ENCODE assay signal across 8 mouse cellular contexts in genomic region chr14:76244338-76245062, GRCm38 (mm10).
DNase-seq lines count a peak whose midpoint lies in the region; ATAC-seq and TF ChIP-seq lines count a peak whose summit lies in the region.

No protein-coding gene starts in this region.

- H3K27me3 ChIP-seq in kidney, postnatal 0 days (ENCODE audit: insufficient read depth, low read length): no peaks in the 10 kb centered on the region
- no peaks in the 10 kb centered on the region for H3K27me3 ChIP-seq in forebrain, embryonic 14.5 days (replicated peaks; ENCODE audit: control insufficient read depth, insufficient read depth, low read length)
- H3K27me3 ChIP-seq in liver, postnatal 0 days (ENCODE audit: insufficient read depth, low read length): no peaks in the 10 kb centered on the region

- no peak overlapping the region for H3K4me2 ChIP-seq in kidney, postnatal 0 days (ENCODE audit: low read length)
- peak overlapping the region; percentile 25; the same call in 1 of the 2 replicates for H3K4me2 ChIP-seq in forebrain, embryonic 14.5 days (ENCODE audit: low read length)
- H3K4me2 ChIP-seq in liver, postnatal 0 days (ENCODE audit: low read depth, low read length): peak overlapping the region; percentile 16; the same call in 1 of the 2 replicates

- no peak for TF ChIP-seq CTCF in kidney, postnatal 0 days (IDR thresholded peaks at IDR 0.05; ENCODE audit: low read depth)
- no peak for TF ChIP-seq CTCF in liver, postnatal 0 days (IDR thresholded peaks at IDR 0.05; ENCODE audit: low read depth)

- 45% methylated on average over 18 of the region's 18 CpGs for WGBS in kidney, postnatal 0 days
- 12% methylated on average over 18 of the region's 18 CpGs for WGBS in forebrain, embryonic 14.5 days
- WGBS in liver, postnatal 0 days (ENCODE audit: insufficient replicate concordance): 36% methylated on average over 18 of the region's 18 CpGs

- intact Hi-C loops in gastrocnemius, postnatal 14 days (cut with DNase I; ENCODE audit: low total_unique reads): no loop called here

- H3K9me3 ChIP-seq in kidney, postnatal 0 days (replicated peaks; ENCODE audit: low read length): no peaks in the 10 kb centered on the region
- H3K9me3 ChIP-seq in forebrain, embryonic 14.5 days (replicated peaks; ENCODE audit: control insufficient read depth, low read length): no peaks in the 10 kb centered on the region
- H3K9me3 ChIP-seq in liver, postnatal 0 days (ENCODE audit: low read length): no peaks in the 10 kb centered on the region

- TF ChIP-seq EP300 in liver, postnatal 0 days (IDR thresholded peaks at IDR 0.05; ENCODE audit: low read depth): peak; percentile 78

- peak overlapping the region; percentile 60; the same call in 1 of the 2 replicates for H3K27ac ChIP-seq in kidney, postnatal 0 days
- peak overlapping the region; percentile 34; the same call in 1 of the 2 replicates for H3K27ac ChIP-seq in forebrain, embryonic 14.5 days (ENCODE audit: low read depth, low read length)
- H3K27ac ChIP-seq in liver, postnatal 0 days (ENCODE audit: low read depth): peak overlapping the region; percentile 35; the same call in 1 of the 2 replicates

- peak; percentile 22; the same call in 1 of the 2 replicates for ATAC-seq in kidney, postnatal 0 days (replicated peaks; ENCODE audit: low FRiP score, low read depth)
- peak; percentile 80 for ATAC-seq in forebrain, embryonic 14.5 days
- peak; percentile 78 for ATAC-seq in liver, postnatal 0 days

- H3K4me3 ChIP-seq in kidney, postnatal 0 days (replicated peaks; ENCODE audit: low read depth, low read length): no peak overlapping the region
- no peak overlapping the region for H3K4me3 ChIP-seq in forebrain, embryonic 14.5 days (ENCODE audit: low read depth, low read length)
- H3K4me3 ChIP-seq in liver, postnatal 0 days (ENCODE audit: low read depth, low read length): no peak overlapping the region

- DNase-seq in kidney, postnatal 0 days (ENCODE audit: low spot score): no peak
- no peak for DNase-seq in kidney, adult 8-10 months
- DNase-seq in forebrain, embryonic 14.5 days (ENCODE audit: low spot score): peak; percentile 74
- no peak for DNase-seq in liver, postnatal 0 days
- DNase-seq in testis, postnatal 10 days (ENCODE audit: low spot score): peak; percentile 55
- no peak for DNase-seq in gastrocnemius, postnatal 14 days
- no peak for DNase-seq in gastrocnemius, adult 18-20 months (ENCODE audit: low spot score)
- no peak for DNase-seq in spleen, postnatal 14 days (ENCODE audit: low spot score in 2 of 2)

- 0 out of 2 replicates have a peak, but pooled peaks cover 7% of the 10 kb centered on the region for H3K4me1 ChIP-seq in kidney, postnatal 0 days (replicated peaks; ENCODE audit: insufficient read depth, low read length)
- peaks cover 16% of the 10 kb centered on the region for H3K4me1 ChIP-seq in forebrain, embryonic 14.5 days (ENCODE audit: control insufficient read depth, insufficient read depth, low read length)
- no peaks in the 10 kb centered on the region for H3K4me1 ChIP-seq in liver, postnatal 0 days (ENCODE audit: insufficient read depth)

- H3K36me3 ChIP-seq in kidney, postnatal 0 days (ENCODE audit: insufficient read depth, low read length): no peaks in the 10 kb centered on the region
- no peaks in the 10 kb centered on the region for H3K36me3 ChIP-seq in forebrain, embryonic 14.5 days (ENCODE audit: control insufficient read depth, insufficient read depth, low read length)
- no peaks in the 10 kb centered on the region for H3K36me3 ChIP-seq in liver, postnatal 0 days (replicated peaks; ENCODE audit: insufficient read depth, low read length)

- no peak overlapping the region for H3K9ac ChIP-seq in kidney, postnatal 0 days (ENCODE audit: low read depth, low read length)
- H3K9ac ChIP-seq in forebrain, embryonic 14.5 days (ENCODE audit: low read length): peak overlapping the region; percentile 22; the same call in 1 of the 2 replicates
- no peak overlapping the region for H3K9ac ChIP-seq in liver, postnatal 0 days (replicated peaks)

Comparison
In these comparisons a context has a peak if more than half of its experiments do, and no peak if none do; other contexts are left out.
1. ATAC-seq: peak in every context shown above with its lines; median percentile 80 in forebrain, embryonic 14.5 days; 78 in liver, postnatal 0 days; 22 in kidney, postnatal 0 days.
2. DNase-seq: peak in forebrain, embryonic 14.5 days (single experiment) and testis, postnatal 10 days (single experiment); none in kidney, postnatal 0 days (single experiment), kidney, adult 8-10 months (0 of 2), liver, postnatal 0 days (single experiment), gastrocnemius, postnatal 14 days (single experiment), gastrocnemius, adult 18-20 months (single experiment) and spleen, postnatal 14 days (0 of 2).
3. Peak in every context shown above with its lines, with median percentiles within 50 percentile points of each other: H3K27ac ChIP-seq.